Mouse (Mus musculus): ENCODE data around the gene Gm28998.
"Not testable (repeated sequence)": the region's sequence is repeated elsewhere in the genome, so short reads cannot be mapped to it uniquely, and the experiment has no call there.

The Gm28998 gene

DNA sequence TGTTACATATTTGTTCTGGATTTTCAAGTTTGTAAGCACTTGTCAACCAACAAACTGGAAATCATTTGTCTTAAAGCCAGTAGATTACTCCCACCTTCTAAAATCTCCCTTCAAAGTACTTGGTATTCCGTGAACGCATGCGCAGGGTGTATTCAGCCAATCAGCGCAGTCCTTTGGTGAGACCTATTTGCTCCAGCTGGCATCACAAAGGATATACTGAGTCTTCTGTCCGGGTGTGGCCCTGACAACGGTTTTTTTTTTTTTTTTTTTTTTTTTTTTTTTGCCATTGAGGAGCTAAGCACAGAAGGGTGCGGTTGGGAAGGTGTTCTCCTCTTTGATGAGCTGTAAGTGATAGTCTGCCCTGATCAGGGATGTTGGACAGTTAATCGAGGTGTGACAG lies at the start of gene Gm28998:
Gm28998 (plus strand) TSS at position 301 of the 400 bp plus-strand sequence.
- not testable (repeated sequence) for DNase-seq (ENCODE audit: low read depth in 1 of 2, low spot score in 2 of 2)

All from monocyte, adult 2 months (primary cell).